Mouse (Mus musculus): ENCODE results near the gene Iqcc. TPM values are rescaled to one million over a fixed set of nuclear protein-coding genes. Genes with fewer than 3 reads are reported as not detected.

Gene Iqcc
- polyA plus RNA-seq, 1 experiment from 2014 or later: 38.2 TPM

DNA sequence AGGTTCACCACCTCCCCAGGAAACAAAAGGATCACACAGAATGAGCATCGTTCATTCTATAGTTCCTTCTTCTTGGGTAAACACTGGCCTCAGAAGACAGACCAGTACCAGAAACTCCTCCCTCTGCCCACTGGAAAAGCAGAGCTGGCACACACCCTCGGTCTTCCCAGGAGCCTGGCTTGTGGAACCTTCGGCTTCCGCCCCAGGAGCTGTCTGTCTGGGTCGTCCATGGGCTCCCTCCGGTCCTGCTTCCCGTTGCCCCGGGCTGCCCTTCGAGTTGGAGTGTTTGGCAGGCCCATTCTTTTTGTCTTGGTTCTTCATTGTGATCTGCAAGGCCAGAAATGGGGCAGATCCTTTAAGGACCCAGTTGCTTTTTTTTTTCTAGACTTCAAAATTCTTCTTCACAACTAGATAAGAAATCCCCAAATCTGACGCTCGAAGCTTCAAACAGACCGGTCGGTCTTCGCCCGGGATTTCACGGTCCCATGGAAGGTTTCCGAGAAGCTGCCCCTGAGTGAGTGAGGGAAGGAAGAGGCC, 21.3 kb upstream of the Iqcc start:
- no peak for ATAC-seq (ENCODE audit: low FRiP score, low TSS enrichment)
- peak overlapping the region; percentile 65 for H3K4me3 ChIP-seq (ENCODE audit: low read length)
- H3K36me3 ChIP-seq (ENCODE audit: insufficient read depth, low read length): peaks cover 37% of the 10 kb centered on the region
- H3K4me2 ChIP-seq (replicated peaks; ENCODE audit: low read depth, low read length): peak overlapping the region; percentile 69
- no peaks in the 10 kb centered on the region for H3K9me3 ChIP-seq (ENCODE audit: low read length)
- H3K27ac ChIP-seq (ENCODE audit: low read length): peak overlapping the region; percentile 95
- peaks cover 27% of the 10 kb centered on the region for H3K4me1 ChIP-seq (ENCODE audit: insufficient read depth, low read length)
- WGBS: 2% methylated on average over 17 of the region's 17 CpGs
- no peaks in the 10 kb centered on the region for H3K27me3 ChIP-seq (ENCODE audit: insufficient read depth, low read length)
- H3K9ac ChIP-seq (replicated peaks; ENCODE audit: low read length): peak overlapping the region; percentile 77

DNA sequence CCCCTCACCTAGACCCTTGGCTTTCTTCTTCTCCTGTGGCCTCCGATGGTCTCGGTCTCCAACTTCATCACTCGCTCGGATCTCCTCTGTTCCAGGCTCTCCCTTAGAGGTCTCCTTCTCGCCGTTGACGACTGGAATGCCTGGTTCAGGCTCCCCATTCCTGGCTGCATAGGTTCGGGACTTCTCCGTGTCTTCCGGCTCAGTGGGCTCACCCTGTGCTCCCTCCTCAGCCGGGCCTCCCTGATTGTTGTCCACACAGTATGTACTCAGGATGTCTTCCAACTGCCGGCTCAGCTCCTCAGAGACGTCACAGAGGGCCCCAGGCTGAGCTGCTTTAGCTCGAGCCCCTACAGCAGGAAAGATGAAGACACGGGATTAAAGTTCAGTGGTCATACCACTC, 20.3 kb upstream of the Iqcc start:
- Histone ChIP-seq H3K4me1 (ENCODE audit: insufficient read depth, low read length) (peaks cover 27% of the 10 kb centered on the region), H3K9ac (replicated peaks; ENCODE audit: low read length) (peak overlapping the region; percentile 77), H3K27me3 (ENCODE audit: insufficient read depth, low read length) (no peaks in the 10 kb centered on the region), H3K27ac (ENCODE audit: low read length) (no peak overlapping the region), H3K4me2 (replicated peaks; ENCODE audit: low read depth, low read length) (peak overlapping the region; percentile 69), H3K36me3 (ENCODE audit: insufficient read depth, low read length) (peaks cover 43% of the 10 kb centered on the region), H3K4me3 (ENCODE audit: low read length) (peak overlapping the region; percentile 65; the same call in 1 of the 2 replicates), H3K9me3 (ENCODE audit: low read length) (no peaks in the 10 kb centered on the region)
- ATAC-seq (ENCODE audit: low FRiP score, low TSS enrichment): no peak
- WGBS: 83% methylated on average over 15 of the region's 15 CpGs

DNA sequence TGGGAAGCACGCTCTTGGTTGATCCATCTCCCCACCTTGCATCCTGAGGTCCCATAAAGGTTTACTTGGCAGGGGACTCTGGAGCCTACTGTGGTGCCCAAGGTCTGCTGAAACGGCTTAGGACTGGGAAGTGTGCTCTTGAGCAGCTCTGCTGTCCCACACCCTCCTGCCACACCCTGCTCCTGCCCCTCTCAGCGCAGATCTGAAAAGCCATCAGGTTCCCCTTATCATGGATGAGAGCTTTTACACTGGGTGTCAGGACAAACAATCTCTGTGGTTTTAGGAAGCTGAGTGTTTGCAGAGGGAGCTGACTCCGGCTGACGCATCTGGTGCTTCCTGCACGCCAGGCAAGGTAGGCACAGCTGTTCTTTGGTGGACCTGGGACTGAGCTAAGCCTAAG, 15.0 kb upstream of the Iqcc start:
- no peak overlapping the region for H3K4me2 ChIP-seq (replicated peaks; ENCODE audit: low read depth, low read length)
- H3K4me1 ChIP-seq (ENCODE audit: insufficient read depth, low read length): peaks cover 6% of the 10 kb centered on the region; the same call in 1 of the 2 replicates
- WGBS: 92% methylated on average over 6 of the region's 6 CpGs
- H3K9me3 ChIP-seq (ENCODE audit: low read length): no peaks in the 10 kb centered on the region
- no peak overlapping the region for H3K27ac ChIP-seq (ENCODE audit: low read length)
- H3K9ac ChIP-seq (replicated peaks; ENCODE audit: low read length): no peak overlapping the region
- no peaks in the 10 kb centered on the region for H3K27me3 ChIP-seq (ENCODE audit: insufficient read depth, low read length)
- no peak overlapping the region for H3K4me3 ChIP-seq (ENCODE audit: low read length)
- H3K36me3 ChIP-seq (ENCODE audit: insufficient read depth, low read length): peaks cover 91% of the 10 kb centered on the region
- no peak for ATAC-seq (ENCODE audit: low FRiP score, low TSS enrichment)

DNA sequence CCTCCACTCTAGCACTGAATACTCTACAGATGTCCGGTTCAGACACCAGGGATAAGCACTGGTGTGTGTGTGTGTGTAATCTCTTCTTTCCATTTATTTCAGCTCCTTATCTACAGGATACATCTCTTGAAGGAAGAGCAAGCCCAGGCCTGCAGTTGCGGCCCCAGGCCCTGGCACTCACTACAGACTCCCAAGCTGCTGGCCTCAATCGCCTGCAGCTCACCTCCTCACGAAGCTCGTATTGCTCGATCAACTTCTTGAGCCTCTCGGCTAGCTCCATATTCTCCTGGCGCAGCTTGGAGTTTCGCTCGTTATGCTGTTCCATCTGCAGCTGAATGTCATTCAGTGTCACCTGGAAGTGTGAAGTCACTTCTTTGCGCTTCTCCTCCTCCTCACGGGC, 13.0 kb upstream of the Iqcc start:
- H3K27ac ChIP-seq (ENCODE audit: low read length): no peak overlapping the region
- H3K4me3 ChIP-seq (ENCODE audit: low read length): no peak overlapping the region
- H3K27me3 ChIP-seq (ENCODE audit: insufficient read depth, low read length): no peaks in the 10 kb centered on the region
- no peak overlapping the region for H3K4me2 ChIP-seq (replicated peaks; ENCODE audit: low read depth, low read length)
- 91% methylated on average over 12 of the region's 12 CpGs for WGBS
- no peaks in the 10 kb centered on the region for H3K9me3 ChIP-seq (ENCODE audit: low read length)
- H3K36me3 ChIP-seq (ENCODE audit: insufficient read depth, low read length): peaks cover 94% of the 10 kb centered on the region
- no peaks in the 10 kb centered on the region for H3K4me1 ChIP-seq (ENCODE audit: insufficient read depth, low read length)
- no peak for ATAC-seq (ENCODE audit: low FRiP score, low TSS enrichment)
- no peak overlapping the region for H3K9ac ChIP-seq (replicated peaks; ENCODE audit: low read length)

DNA sequence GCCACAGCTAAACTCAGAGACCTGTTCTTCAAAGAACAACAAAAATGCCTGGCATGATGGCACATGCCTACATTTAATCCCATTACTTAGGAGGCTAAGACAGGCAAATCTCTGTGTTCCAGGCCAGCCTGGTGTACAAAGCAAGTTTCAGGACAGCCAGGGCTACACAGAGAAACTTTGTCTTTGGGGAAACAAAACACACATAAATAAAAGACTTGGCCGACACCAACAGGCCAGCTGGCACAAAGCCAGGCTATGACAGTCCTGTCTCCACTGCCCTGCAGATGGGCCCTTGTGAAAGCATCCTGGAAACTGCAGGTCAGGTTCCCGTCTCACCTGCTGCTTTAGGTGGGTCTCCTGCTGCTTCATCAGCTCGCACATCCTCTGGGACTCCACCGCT, 12.0 kb upstream of the Iqcc start:
- ATAC-seq (ENCODE audit: low FRiP score, low TSS enrichment): no peak

DNA sequence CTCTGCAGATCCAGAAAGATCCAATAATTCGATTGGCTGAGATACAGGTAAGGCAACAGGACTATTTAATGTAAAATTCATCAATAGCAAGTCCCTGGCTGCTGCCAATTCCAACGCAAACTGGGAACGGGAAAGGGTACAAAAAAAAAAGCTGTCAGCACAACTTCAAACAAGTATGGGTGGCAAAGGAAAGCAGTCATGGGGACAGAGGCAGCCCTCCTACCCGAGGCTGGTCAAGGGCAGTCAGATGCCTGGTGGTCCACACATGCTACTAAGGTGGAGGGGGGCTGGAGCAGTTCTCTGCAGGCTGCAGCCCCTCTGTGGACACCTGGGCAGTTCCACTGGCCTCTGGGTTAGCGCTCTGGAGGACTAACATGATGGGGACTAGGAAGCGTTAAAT, 7.1 kb upstream of the Iqcc start:
- 77% methylated on average over 6 of the region's 6 CpGs for WGBS
- Histone ChIP-seq H3K36me3 (ENCODE audit: insufficient read depth, low read length) (peaks cover 51% of the 10 kb centered on the region), H3K27ac (ENCODE audit: low read length) (no peak overlapping the region), H3K9me3 (ENCODE audit: low read length) (no peaks in the 10 kb centered on the region), H3K4me1 (ENCODE audit: insufficient read depth, low read length) (peaks cover 34% of the 10 kb centered on the region), H3K4me2 (replicated peaks; ENCODE audit: low read depth, low read length) (no peak overlapping the region), H3K9ac (replicated peaks; ENCODE audit: low read length) (no peak overlapping the region), H3K27me3 (ENCODE audit: insufficient read depth, low read length) (no peaks in the 10 kb centered on the region), H3K4me3 (ENCODE audit: low read length) (no peak overlapping the region)
- no peak for ATAC-seq (ENCODE audit: low FRiP score, low TSS enrichment)

More for the DNA sequence above, 12.0 kb upstream of the Iqcc start:
- H3K9ac ChIP-seq (replicated peaks; ENCODE audit: low read length): no peak overlapping the region
- H3K4me2 ChIP-seq (replicated peaks; ENCODE audit: low read depth, low read length): no peak overlapping the region
- H3K4me1 ChIP-seq (ENCODE audit: insufficient read depth, low read length): peaks cover under 1% of the 10 kb centered on the region; the same call in 1 of the 2 replicates
- H3K4me3 ChIP-seq (ENCODE audit: low read length): no peak overlapping the region
- peaks cover 94% of the 10 kb centered on the region for H3K36me3 ChIP-seq (ENCODE audit: insufficient read depth, low read length)
- no peaks in the 10 kb centered on the region for H3K9me3 ChIP-seq (ENCODE audit: low read length)
- no peak overlapping the region for H3K27ac ChIP-seq (ENCODE audit: low read length)
- WGBS: 71% methylated on average over 4 of the region's 4 CpGs
- H3K27me3 ChIP-seq (ENCODE audit: insufficient read depth, low read length): no peaks in the 10 kb centered on the region

DNA sequence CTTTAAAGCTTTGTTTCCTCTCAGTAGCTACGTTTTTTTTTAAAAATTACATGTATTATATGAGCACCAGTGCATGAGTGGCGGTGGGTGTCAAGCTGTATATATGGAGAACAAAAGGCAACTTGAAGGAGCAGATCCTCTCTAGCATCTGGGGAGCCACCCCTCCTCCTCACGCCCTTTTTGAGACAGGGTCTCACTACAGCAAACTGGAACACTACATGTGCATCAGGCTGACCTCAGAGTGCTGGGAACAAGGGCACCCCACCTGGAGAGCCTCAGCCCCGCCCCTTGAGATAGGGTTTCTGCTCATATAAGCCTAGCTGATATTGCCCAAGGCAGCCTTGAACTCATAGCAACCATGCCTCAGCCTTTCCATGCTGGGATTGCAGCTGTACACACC, 6.6 kb upstream of the Iqcc start:
- no peak for ATAC-seq (ENCODE audit: low FRiP score, low TSS enrichment)
- no peaks in the 10 kb centered on the region for H3K27me3 ChIP-seq (ENCODE audit: insufficient read depth, low read length)
- peak overlapping the region; percentile 90 for H3K9ac ChIP-seq (replicated peaks; ENCODE audit: low read length)
- no peaks in the 10 kb centered on the region for H3K9me3 ChIP-seq (ENCODE audit: low read length)
- peaks cover 34% of the 10 kb centered on the region for H3K4me1 ChIP-seq (ENCODE audit: insufficient read depth, low read length)
- 48% methylated on average over 4 of the region's 4 CpGs for WGBS
- H3K27ac ChIP-seq (ENCODE audit: low read length): peak overlapping the region; percentile 93; the same call in 1 of the 2 replicates
- peak overlapping the region; percentile 81 for H3K4me2 ChIP-seq (replicated peaks; ENCODE audit: low read depth, low read length)
- no peak overlapping the region for H3K4me3 ChIP-seq (ENCODE audit: low read length)
- H3K36me3 ChIP-seq (ENCODE audit: insufficient read depth, low read length): peaks cover 49% of the 10 kb centered on the region

DNA sequence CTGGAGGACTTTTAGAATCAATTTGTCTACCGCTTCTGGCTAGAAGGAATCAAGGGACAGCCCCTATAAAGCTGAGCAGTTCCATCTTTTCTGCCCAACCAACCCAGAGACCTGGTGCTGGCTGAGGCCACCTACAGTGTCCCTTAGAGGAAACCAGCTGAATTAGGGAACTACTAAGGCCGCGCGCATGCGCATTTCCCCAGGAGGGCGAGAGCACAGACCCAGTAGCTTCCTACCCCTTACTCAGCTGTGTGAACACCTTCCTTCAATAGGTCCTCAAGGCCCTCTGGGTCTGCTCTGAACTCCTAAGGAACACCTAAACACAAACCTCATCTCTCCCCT, 6.1 kb upstream of the Iqcc start:
- ATAC-seq (ENCODE audit: low FRiP score, low TSS enrichment): peak; percentile 24
- Histone ChIP-seq H3K4me3 (ENCODE audit: low read length) (peak overlapping the region; percentile 82), H3K9ac (replicated peaks; ENCODE audit: low read length) (peak overlapping the region; percentile 90), H3K4me2 (replicated peaks; ENCODE audit: low read depth, low read length) (peak overlapping the region; percentile 81), H3K27ac (ENCODE audit: low read length) (peak overlapping the region; percentile 93), H3K9me3 (ENCODE audit: low read length) (no peaks in the 10 kb centered on the region), H3K4me1 (ENCODE audit: insufficient read depth, low read length) (peaks cover 34% of the 10 kb centered on the region), H3K27me3 (ENCODE audit: insufficient read depth, low read length) (no peaks in the 10 kb centered on the region), H3K36me3 (ENCODE audit: insufficient read depth, low read length) (peaks cover 44% of the 10 kb centered on the region)
- under 1% methylated on average over 6 of the region's 6 CpGs for WGBS

DNA sequence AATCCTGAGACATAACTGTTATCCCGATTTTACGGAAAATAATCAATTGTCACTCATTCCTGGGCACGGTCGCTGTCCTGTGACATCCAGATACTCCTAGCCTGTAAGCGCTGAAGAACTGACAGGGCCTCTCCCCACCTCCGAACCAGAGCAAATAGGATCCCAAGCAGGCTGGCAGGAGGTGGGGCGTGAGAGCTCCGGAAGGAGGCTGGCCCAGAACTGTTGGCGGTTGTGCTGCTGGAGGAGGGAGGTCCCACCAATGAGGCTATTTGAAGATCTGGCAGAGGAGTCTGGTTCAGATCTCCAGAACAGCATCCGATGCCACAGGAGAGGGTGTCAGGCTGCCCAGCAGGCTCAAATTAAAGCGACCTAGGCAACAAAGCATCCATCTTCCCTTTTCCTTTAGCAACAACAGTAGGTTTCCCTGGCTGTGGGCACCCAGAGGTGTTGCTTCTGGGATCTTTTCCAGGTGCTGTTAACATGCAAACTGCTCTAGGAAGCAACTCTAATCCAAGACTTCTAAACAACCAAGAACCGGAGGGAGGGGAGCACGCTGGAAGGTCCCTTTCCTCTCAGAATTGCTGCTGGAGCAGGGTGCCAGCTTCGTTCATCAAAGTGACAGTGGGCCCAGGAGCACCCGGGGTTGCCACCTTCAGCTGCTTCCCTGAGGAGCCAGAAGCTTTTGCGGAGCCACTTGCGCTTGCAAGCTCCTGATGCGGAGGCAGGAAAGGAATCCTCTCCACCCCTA, 5.6 kb upstream of the Iqcc start:
- Histone ChIP-seq H3K4me3 (ENCODE audit: low read length) (peak overlapping the region; percentile 82), H3K4me2 (replicated peaks; ENCODE audit: low read depth, low read length) (peak overlapping the region; percentile 81), H3K9me3 (ENCODE audit: low read length) (no peaks in the 10 kb centered on the region), H3K4me1 (ENCODE audit: insufficient read depth, low read length) (peaks cover 34% of the 10 kb centered on the region), H3K9ac (replicated peaks; ENCODE audit: low read length) (peak overlapping the region; percentile 90), H3K27ac (ENCODE audit: low read length) (peak overlapping the region; percentile 93), H3K36me3 (ENCODE audit: insufficient read depth, low read length) (peaks cover 39% of the 10 kb centered on the region), H3K27me3 (ENCODE audit: insufficient read depth, low read length) (no peaks in the 10 kb centered on the region)
- peak; percentile 93 for ATAC-seq (ENCODE audit: low FRiP score, low TSS enrichment)
- under 1% methylated on average over 18 of the region's 18 CpGs for WGBS

DNA sequence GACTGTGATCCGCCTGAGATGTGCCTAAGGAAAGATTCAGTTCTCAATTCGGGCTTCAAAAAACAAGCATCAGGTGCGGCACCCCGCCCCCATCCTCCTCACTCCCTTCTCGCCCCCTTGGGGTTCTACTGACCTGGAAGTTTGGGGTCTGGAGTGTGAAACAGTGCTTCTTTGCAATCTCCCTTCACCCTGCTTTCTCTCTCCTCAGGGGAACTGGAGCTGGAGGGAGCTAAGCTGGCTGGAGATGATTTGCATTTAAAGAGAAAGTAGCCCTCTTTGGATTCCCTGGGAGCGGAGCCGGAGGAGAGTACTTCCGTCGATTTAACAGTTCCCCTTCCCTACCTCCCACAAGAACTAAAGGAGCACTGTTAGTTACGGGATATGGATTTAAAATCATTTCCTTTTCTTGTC, 4.8 kb upstream of the Iqcc start, which contains the start of gene Ccdc28b:
Ccdc28b (minus strand) TSS at position 267 of the 411 bp plus-strand sequence.
- no peaks in the 10 kb centered on the region for H3K27me3 ChIP-seq (ENCODE audit: insufficient read depth, low read length)
- ATAC-seq (ENCODE audit: low FRiP score, low TSS enrichment): peak; percentile 36; the same call in 1 of the 2 replicates
- WGBS: under 1% methylated on average over 10 of the region's 10 CpGs

More for the DNA sequence above, 4.8 kb upstream of the Iqcc start, which contains the start of gene Ccdc28b:
- H3K4me1 ChIP-seq (ENCODE audit: insufficient read depth, low read length): peaks cover 36% of the 10 kb centered on the region
- H3K4me2 ChIP-seq (replicated peaks; ENCODE audit: low read depth, low read length): peak within 1 kb of the TSS; percentile 81
- no peaks in the 10 kb centered on the region for H3K9me3 ChIP-seq (ENCODE audit: low read length)
- H3K4me3 ChIP-seq (ENCODE audit: low read length): peak within 1 kb of the TSS; percentile 82
- H3K27ac ChIP-seq (ENCODE audit: low read length): peak within 1 kb of the TSS; percentile 93
- peak within 1 kb of the TSS; percentile 90 for H3K9ac ChIP-seq (replicated peaks; ENCODE audit: low read length)
- peaks cover 31% of the 10 kb centered on the region for H3K36me3 ChIP-seq (ENCODE audit: insufficient read depth, low read length)

Data from kidney, embryonic 16.5 days (tissue).